Mouse (Mus musculus) heart, embryonic 13.5 days (tissue): Measurements from ENCODE around the gene A930033H14Rik. TPM values are rescaled to one million over a fixed set of nuclear protein-coding genes. Genes with fewer than 3 reads are reported as not detected.

ENCODE experiments used
- ATAC-seq: fragments of 200-750 bp; cut with Nextera tagmentation; 2 replicates; pipeline ENCODE4 v1.8.0; 2017; ENCODE audit warnings: moderate TSS enrichment; ENCODE audit not compliant: insufficient number of reproducible peaks, low FRiP score, low TSS enrichment; ENCODE audit errors: extremely low read depth
- H3K27ac ChIP-seq: fragments of 300-500 bp; sonication (generic); replicated peaks from 2 replicates; pipeline ENCODE4 v1.5.1; 2015; ENCODE audit warnings: moderate library complexity, mild to moderate bottlenecking, inconsistent platforms
- H3K27me3 ChIP-seq: fragments of 300-500 bp; sonication (generic); replicated peaks from 2 replicates; pipeline ENCODE4 v1.6.1; 2015; ENCODE audit warnings: mild to moderate bottlenecking, inconsistent platforms
- H3K36me3 ChIP-seq: fragments of 300-500 bp; sonication (generic); 2 replicates; pipeline ENCODE4 v1.6.1; 2015; ENCODE audit warnings: mild to moderate bottlenecking, inconsistent platforms
- H3K4me1 ChIP-seq: fragments of 300-500 bp; sonication (generic); 2 replicates; pipeline ENCODE4 v1.6.1; 2015; ENCODE audit warnings: inconsistent platforms
- H3K4me2 ChIP-seq: fragments of 300-500 bp; sonication (generic); 2 replicates; pipeline ENCODE4 v1.6.1; 2015; ENCODE audit warnings: inconsistent platforms, mild to moderate bottlenecking, moderate library complexity
- H3K4me3 ChIP-seq: fragments of 300-500 bp; sonication (generic); 2 replicates; pipeline ENCODE4 v1.5.1; 2015; ENCODE audit warnings: moderate library complexity, mild to moderate bottlenecking, inconsistent platforms
- H3K9ac ChIP-seq: fragments of 300-500 bp; sonication (generic); 2 replicates; pipeline ENCODE4 v1.6.1; 2015; ENCODE audit warnings: inconsistent platforms, mild to moderate bottlenecking, moderate library complexity
- H3K9me3 ChIP-seq: fragments of 300-500 bp; sonication (generic); 2 replicates; pipeline ENCODE4 v1.6.1; 2016; ENCODE audit warnings: inconsistent platforms
- WGBS: fragments of 180-500 bp; shearing (Covaris S2); methylation state at CpG from one replicate; pipeline ENCODE4 v1.1.7; 2015; ENCODE audit warnings: mixed read lengths; 5-methylcytosine and 5-hydroxymethylcytosine counted together
- polyA plus RNA-seq: library from polyadenylated mRNA; unstranded; fragments of >200 nt; fragmentation: Nextera tagmentation; extraction: Ambion mirVana; gene quantifications from 2 replicates; pipeline ENCODE4 v1.2.1, GENCODE M21; 2015

A930033H14Rik gene
- polyA plus RNA-seq: 1.6 TPM in 2 replicates

DNA sequence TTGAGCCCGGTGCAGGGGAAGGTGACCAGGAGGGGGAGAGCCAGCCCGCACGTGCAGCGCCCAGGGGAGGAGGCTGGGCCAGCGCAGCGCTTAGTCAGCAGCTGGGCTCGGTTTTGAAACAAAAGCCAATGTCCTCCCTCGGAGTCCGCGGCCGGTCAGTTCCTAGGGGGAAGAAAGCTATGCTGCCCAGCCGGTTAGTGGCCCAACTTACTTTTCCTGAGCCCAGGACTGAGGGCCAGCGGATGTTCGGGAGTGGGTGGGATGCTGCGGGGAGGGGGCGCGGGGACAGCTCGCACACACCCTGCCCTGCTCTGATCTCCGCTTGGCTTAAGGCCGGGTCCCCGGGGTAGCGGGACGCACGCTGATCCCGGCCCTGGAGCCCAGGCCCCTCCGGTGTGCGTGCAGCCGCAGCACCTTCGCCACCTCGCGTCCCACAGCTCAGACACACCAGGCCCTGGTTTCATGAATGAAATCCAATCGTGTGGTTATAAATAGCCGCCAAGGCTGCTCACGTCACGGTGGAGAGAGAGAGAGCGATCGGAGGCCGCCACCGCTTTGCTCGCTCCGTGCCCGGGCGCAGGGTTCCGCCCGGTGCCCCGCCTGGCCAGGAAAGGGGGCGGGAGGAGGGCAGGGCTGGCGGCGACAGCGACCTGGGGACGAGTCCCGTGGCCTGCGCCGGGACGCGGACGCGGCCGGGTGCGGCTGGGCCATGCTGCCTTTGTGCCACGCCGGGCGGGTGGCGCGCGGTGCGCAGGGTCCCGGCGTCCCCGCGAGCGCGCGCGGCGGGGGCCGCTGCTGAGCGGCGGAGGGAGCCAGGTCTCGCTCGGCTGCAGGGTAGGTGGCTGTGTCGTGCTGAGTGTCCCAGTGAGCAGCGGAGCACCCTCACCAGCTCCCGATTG, at the start of gene A930033H14Rik:
TSS of gene A930033H14Rik (minus strand) at position 557 of the 899 bp plus-strand sequence.
- H3K36me3 ChIP-seq: peaks cover 41% of the 10 kb centered on the region
- peak within 1 kb of the TSS; percentile 100 for H3K27ac ChIP-seq
- H3K4me1 ChIP-seq: peaks cover 21% of the 10 kb centered on the region
- peak within 1 kb of the TSS; percentile 75 for H3K4me3 ChIP-seq
- ATAC-seq: peak; percentile 82; the same call in 1 of the 2 replicates
- under 1% methylated on average over 83 of the region's 84 CpGs for WGBS
- no peaks in the 10 kb centered on the region for H3K27me3 ChIP-seq
- H3K9me3 ChIP-seq: peaks cover 4% of the 10 kb centered on the region; the same call in 1 of the 2 replicates
- peak within 1 kb of the TSS; percentile 95 for H3K9ac ChIP-seq
- peak within 1 kb of the TSS; percentile 84 for H3K4me2 ChIP-seq

DNA sequence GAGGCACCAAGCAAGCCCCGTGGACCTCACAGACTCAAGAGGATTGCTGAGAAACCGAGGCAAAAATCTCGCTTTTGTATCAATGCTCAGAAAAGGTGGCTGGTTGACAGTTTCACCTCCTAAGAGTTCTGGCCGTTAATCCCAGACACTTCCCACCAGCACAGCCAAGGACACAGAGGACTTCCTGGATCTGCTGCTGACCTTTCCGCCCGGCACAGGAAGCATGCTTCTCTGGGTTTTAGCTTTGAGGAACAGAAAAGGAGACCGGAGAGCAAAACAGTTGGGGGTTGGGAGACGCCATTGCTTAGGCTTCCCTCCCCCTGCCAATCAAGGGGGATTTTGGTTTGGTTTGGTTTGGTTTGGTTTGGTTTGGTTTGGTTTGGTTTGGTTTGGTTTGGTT, 47.0 kb upstream of the A930033H14Rik start:
- H3K9me3 ChIP-seq: no peaks in the 10 kb centered on the region
- peaks cover 65% of the 10 kb centered on the region for H3K4me1 ChIP-seq
- WGBS: 79% methylated on average over 8 of the region's 8 CpGs
- no peak overlapping the region for H3K27ac ChIP-seq
- H3K4me3 ChIP-seq: no peak overlapping the region
- H3K9ac ChIP-seq: no peak overlapping the region
- no peak for ATAC-seq
- no peak overlapping the region for H3K4me2 ChIP-seq
- H3K27me3 ChIP-seq: no peaks in the 10 kb centered on the region
- H3K36me3 ChIP-seq: peaks cover 34% of the 10 kb centered on the region

DNA sequence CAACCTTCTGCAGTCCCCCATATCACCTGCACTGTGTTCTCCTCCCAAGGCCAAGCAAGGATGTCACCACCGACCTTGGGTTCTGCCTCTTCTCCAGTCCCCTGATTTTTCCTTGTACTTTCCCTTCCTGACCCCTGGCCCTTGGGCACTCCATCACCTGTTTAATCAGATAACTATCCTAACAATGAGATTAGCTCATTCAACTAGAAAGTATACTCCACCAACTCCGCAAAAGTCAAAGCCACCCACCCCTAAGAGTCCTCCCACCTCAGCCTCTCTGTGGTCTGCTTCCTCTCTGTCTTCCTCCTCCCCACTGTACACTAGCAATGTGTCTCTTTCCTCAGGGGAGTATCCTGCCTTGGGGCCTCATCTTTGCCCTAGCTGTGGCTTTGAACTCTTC, 46.3 kb upstream of the A930033H14Rik start:
- Histone ChIP-seq H3K27ac (peak overlapping the region; percentile 71), H3K9ac (no peak overlapping the region), H3K9me3 (no peaks in the 10 kb centered on the region), H3K27me3 (no peaks in the 10 kb centered on the region), H3K36me3 (peaks cover 34% of the 10 kb centered on the region), H3K4me2 (no peak overlapping the region), H3K4me1 (peaks cover 65% of the 10 kb centered on the region), H3K4me3 (no peak overlapping the region)
- 46% methylated on average over 2 of the region's 2 CpGs for WGBS
- no peak for ATAC-seq

DNA sequence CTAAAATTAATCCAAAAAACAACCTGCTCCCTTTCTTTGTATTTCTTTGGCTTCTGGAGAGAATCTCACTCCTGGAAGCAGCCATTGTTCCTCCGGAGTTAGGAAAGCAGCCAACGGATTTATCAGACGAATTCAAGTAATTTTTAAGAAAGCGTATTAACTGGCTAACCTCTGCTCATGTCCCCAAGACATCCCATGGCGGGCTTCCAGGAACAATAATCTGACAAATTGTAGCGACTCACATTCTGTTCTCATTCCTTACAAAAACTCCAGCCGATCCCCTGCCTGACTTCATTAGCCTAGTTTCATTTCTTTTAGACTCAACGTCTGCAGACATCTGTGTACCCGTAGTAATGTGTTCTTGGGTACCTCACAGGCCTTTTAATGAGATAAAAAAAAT, 45.7 kb upstream of the A930033H14Rik start:
- H3K9me3 ChIP-seq: no peaks in the 10 kb centered on the region
- H3K36me3 ChIP-seq: peaks cover 34% of the 10 kb centered on the region
- WGBS: 53% methylated on average over 9 of the region's 9 CpGs
- no peak for ATAC-seq
- no peak overlapping the region for H3K4me2 ChIP-seq
- H3K27me3 ChIP-seq: no peaks in the 10 kb centered on the region
- H3K27ac ChIP-seq: peak overlapping the region; percentile 71
- H3K4me3 ChIP-seq: no peak overlapping the region
- H3K9ac ChIP-seq: no peak overlapping the region
- peaks cover 65% of the 10 kb centered on the region for H3K4me1 ChIP-seq

DNA sequence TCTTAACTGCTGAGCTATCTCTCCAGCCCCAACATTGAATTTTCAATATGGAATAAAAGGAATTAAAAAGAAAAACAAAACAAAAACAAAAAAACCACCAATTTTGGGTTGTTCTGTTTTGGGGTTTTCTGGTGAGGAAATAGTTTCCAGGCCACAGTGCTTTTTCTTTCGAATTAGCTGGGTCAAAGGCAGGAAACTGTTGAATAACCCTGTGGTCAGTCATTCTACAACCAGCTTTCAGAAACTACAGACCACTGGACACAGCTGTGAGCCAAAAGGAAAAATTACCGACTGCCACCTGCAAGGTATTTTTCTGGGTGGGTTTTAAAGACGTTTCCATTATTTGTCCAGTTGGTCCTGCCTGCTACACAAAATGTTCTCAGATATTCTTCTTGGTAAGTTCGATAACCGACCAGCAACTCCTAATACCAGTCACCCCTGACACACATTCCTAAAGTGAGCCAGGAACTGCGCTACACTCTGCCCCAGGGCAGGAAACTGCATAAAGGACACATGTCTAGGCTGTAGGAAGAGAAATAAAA, 44.8 kb upstream of the A930033H14Rik start:
- H3K4me2 ChIP-seq: no peak overlapping the region
- H3K9ac ChIP-seq: no peak overlapping the region
- ATAC-seq: no peak
- H3K27ac ChIP-seq: peak overlapping the region; percentile 71
- H3K36me3 ChIP-seq: peaks cover 34% of the 10 kb centered on the region
- 74% methylated on average over 6 of the region's 6 CpGs for WGBS
- H3K27me3 ChIP-seq: no peaks in the 10 kb centered on the region
- H3K4me1 ChIP-seq: peaks cover 65% of the 10 kb centered on the region
- no peaks in the 10 kb centered on the region for H3K9me3 ChIP-seq
- H3K4me3 ChIP-seq: no peak overlapping the region

DNA sequence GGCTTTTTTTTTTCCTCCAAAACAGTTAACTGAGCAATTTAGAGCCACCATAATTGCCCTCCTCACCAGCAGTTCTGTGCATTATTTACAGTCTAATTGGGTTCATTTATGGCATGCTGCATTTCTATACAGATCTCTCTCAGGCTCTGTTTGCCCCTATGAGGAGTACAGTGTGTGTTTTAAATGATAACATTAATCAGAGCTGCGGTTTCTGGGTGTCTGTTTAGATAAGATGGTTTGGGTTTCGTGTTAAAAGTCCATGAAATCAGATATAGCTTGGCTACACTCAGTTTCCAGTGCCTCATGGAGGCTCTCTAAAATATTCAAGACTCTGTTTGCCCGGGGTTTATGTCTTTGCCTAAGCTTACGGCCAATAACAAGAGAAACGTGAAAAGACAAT, 42.7 kb upstream of the A930033H14Rik start:
- no peak overlapping the region for H3K9ac ChIP-seq
- no peak overlapping the region for H3K4me2 ChIP-seq
- H3K4me1 ChIP-seq: peaks cover 60% of the 10 kb centered on the region
- ATAC-seq: no peak
- H3K27ac ChIP-seq: 0 out of 2 replicates have a peak overlapping the region, but pooled peaks have one; percentile 10
- no peaks in the 10 kb centered on the region for H3K9me3 ChIP-seq
- no peaks in the 10 kb centered on the region for H3K27me3 ChIP-seq
- peaks cover 35% of the 10 kb centered on the region for H3K36me3 ChIP-seq
- 38% methylated on average over 5 of the region's 5 CpGs for WGBS
- no peak overlapping the region for H3K4me3 ChIP-seq

DNA sequence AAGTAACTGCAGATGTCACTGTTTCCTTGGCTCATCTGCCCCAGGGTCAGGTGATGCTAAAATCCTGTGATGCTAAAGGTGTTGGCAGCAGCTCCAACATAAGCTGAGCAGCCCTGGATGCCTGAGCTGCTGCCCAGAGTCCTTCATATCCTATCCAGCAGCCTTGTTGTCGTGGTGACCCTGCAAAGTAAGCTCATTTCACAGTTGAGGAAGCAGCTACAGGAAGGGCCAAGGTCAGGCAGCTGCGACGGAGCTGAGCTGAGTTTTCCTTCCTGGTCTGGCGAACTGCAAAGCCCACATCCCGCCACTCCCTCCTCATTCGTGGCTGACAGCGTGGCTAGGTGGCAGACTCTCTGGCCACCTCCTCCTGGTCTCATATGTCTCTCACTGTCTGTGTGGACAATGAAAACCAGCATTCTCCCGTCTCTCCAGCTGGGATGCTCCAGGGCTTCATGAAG, 41.5 kb upstream of the A930033H14Rik start:
- ATAC-seq: no peak
- Histone ChIP-seq H3K4me2 (no peak overlapping the region), H3K9ac (peak overlapping the region; percentile 60), H3K4me1 (peaks cover 54% of the 10 kb centered on the region), H3K9me3 (no peaks in the 10 kb centered on the region), H3K27me3 (no peaks in the 10 kb centered on the region), H3K4me3 (no peak overlapping the region), H3K36me3 (peaks cover 37% of the 10 kb centered on the region), H3K27ac (peak overlapping the region; percentile 92)
- WGBS: 16% methylated on average over 8 of the region's 8 CpGs

DNA sequence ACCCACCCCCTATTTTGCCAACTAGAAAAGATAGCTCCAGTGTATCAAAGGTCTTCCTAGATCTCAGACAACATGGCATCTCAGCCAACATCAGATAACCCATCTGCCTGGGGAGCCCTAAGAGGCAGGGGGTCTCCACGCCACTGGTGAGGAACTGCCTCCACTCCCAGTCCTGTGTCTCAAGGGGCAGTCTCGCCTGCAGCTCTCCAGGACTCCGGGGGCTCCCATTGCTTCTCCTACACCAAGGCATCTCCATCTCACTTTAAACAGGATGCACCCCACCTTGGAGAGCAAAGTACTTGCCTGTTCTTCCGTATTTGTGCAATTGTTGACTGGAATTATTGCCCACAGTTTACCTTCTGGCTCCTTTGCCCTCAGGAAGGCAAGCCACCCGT, 40.8 kb upstream of the A930033H14Rik start:
- Histone ChIP-seq H3K9me3 (no peaks in the 10 kb centered on the region), H3K4me3 (no peak overlapping the region), H3K27me3 (no peaks in the 10 kb centered on the region), H3K27ac (peak overlapping the region; percentile 92), H3K4me1 (peaks cover 46% of the 10 kb centered on the region), H3K36me3 (peaks cover 42% of the 10 kb centered on the region), H3K9ac (peak overlapping the region; percentile 25), H3K4me2 (no peak overlapping the region)
- WGBS: 53% methylated on average over 5 of the region's 5 CpGs
- no peak for ATAC-seq

DNA sequence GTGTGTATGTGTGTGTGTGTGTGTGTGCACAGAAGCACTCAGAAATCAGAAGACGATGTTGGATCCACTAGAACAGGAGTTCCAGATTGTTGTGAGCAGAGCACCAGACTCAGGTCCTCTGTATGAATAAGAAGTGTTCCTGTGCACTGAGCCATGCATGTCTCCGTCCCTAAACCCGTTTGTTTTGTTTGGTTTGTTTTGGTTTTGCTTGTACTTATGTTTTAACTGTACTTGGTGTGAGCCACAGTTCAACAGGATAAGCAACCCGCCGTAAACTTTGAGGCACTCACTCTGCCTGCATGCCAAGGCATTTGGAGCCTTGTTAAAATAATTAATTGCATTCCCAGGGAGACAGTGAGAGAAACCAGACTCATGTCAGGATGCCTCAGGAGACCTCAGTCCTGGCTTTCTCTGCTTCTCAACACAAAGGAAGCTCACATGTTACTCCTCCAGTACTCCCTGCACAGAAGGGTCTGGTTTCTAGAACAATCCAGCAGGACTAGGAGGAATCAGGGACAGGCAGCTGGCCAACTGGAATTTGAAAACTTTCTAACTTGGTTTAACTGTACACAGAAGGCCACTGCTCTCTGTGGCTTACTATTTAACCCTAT, 40.3 kb upstream of the A930033H14Rik start:
- Histone ChIP-seq H3K4me3 (no peak overlapping the region), H3K4me1 (peaks cover 45% of the 10 kb centered on the region), H3K36me3 (peaks cover 45% of the 10 kb centered on the region), H3K27me3 (no peaks in the 10 kb centered on the region), H3K4me2 (0 out of 2 replicates have a peak overlapping the region, but pooled peaks have one; percentile 20), H3K9ac (peak overlapping the region; percentile 25), H3K9me3 (no peaks in the 10 kb centered on the region), H3K27ac (peak overlapping the region; percentile 92)
- ATAC-seq: peak; percentile 53; the same call in 1 of the 2 replicates
- 17% methylated on average over 5 of the region's 5 CpGs for WGBS

DNA sequence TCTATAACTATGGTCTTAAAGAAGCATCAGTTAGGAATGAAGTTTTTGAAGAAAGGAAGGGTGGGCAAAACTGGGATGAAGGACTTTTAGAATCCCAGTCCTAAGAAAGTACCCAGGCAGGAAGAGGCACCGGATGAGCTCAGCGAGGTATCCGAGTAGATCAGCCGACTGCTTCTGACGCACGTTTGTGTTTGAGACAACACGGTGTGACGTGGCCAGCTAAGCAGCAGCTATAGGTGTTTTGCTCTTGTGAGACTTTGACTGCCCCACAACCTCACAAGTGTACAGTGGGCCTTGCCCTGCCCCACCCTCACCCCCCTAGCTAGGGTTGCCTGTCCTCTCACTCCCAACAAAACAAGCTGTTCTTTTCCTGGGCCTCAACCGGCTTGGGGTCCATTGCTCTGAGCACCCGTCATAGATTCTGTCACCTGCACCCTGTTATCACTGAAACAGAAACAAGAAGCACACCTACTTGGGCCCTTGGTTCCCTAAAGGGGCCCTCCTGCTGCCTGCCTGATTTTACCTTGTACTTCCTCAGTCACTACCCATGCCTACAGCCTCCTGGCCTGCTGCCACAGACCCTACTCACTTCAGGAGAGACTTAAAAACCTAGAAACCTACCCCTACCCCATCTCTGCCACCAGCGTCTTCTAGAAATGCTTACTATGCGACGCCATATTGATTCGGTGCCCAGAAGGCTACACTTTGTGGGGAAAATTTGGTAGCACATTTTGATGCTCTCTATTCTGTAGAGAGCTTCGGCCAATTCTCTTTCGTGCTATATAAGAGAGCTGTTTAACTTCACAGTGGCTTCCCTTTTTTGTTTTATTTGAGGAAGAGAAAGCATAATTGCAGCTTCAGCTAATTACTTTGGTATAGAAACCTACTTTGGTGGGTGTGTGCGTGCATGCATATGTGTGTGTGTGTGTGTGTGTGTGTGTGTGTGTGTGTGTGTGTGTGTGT, 39.5 kb upstream of the A930033H14Rik start:
- Histone ChIP-seq H3K4me3 (no peak overlapping the region), H3K36me3 (peaks cover 38% of the 10 kb centered on the region), H3K4me2 (no peak overlapping the region), H3K27me3 (no peaks in the 10 kb centered on the region), H3K9ac (no peak overlapping the region), H3K9me3 (no peaks in the 10 kb centered on the region), H3K27ac (peak overlapping the region; percentile 92), H3K4me1 (peaks cover 43% of the 10 kb centered on the region)
- 76% methylated on average over 17 of the region's 17 CpGs for WGBS
- ATAC-seq: no peak
